Mouse (Mus musculus) liver, embryonic 15.5 days (tissue): ENCODE results near the gene Wfdc12. TPM values are rescaled to one million over a fixed set of nuclear protein-coding genes. Genes with fewer than 3 reads are reported as not detected.

ENCODE experiments used
- ATAC-seq: fragments of 200-750 bp; cut with Nextera tagmentation; 2 replicates; pipeline ENCODE4 v1.8.0; 2017; ENCODE audit warnings: moderate number of reproducible peaks, mild to moderate bottlenecking, moderate library complexity; ENCODE audit not compliant: insufficient read depth
- H3K27ac ChIP-seq: fragments of 300-500 bp; sonication (generic); replicated peaks from 2 replicates; pipeline ENCODE4 v1.5.1; 2015; ENCODE audit warnings: mild to moderate bottlenecking, inconsistent platforms
- H3K27me3 ChIP-seq: fragments of 300-500 bp; sonication (generic); 2 replicates; pipeline ENCODE4 v1.6.1; 2015; ENCODE audit warnings: mild to moderate bottlenecking, inconsistent platforms
- H3K36me3 ChIP-seq: fragments of 300-500 bp; sonication (generic); replicated peaks from 2 replicates; pipeline ENCODE4 v1.6.1; 2015; ENCODE audit warnings: moderate library complexity, mild to moderate bottlenecking, inconsistent platforms
- H3K4me1 ChIP-seq: fragments of 300-500 bp; sonication (generic); replicated peaks from 2 replicates; pipeline ENCODE4 v1.6.1; 2015; ENCODE audit warnings: inconsistent platforms
- H3K4me2 ChIP-seq: fragments of 300-500 bp; sonication (generic); 2 replicates; pipeline ENCODE4 v1.6.1; 2015; ENCODE audit warnings: moderate library complexity, mild to moderate bottlenecking, inconsistent platforms
- H3K4me3 ChIP-seq: fragments of 300-500 bp; sonication (generic); replicated peaks from 2 replicates; pipeline ENCODE4 v1.5.1; 2015; ENCODE audit warnings: mild to moderate bottlenecking, inconsistent platforms
- H3K9ac ChIP-seq: fragments of 300-500 bp; sonication (generic); 2 replicates; pipeline ENCODE4 v1.6.1; 2015; ENCODE audit warnings: moderate library complexity, mild to moderate bottlenecking, inconsistent platforms
- H3K9me3 ChIP-seq: fragments of 300-500 bp; sonication (generic); replicated peaks from 2 replicates; pipeline ENCODE4 v1.6.1; 2016; ENCODE audit warnings: inconsistent platforms
- WGBS: fragments of 180-500 bp; shearing (Covaris S2); methylation state at CpG from one replicate; pipeline ENCODE4 v1.1.7; 2015; ENCODE audit warnings: mixed read lengths; ENCODE audit not compliant: insufficient replicate concordance; 5-methylcytosine and 5-hydroxymethylcytosine counted together
- polyA plus RNA-seq: library from polyadenylated mRNA; unstranded; fragments of >200 nt; fragmentation: Nextera tagmentation; extraction: Ambion mirVana; gene quantifications from 2 replicates; pipeline ENCODE4 v1.2.1, GENCODE M21; 2015

Wfdc12 gene
- polyA plus RNA-seq, 1 experiment from 2014 or later: not detected

GRCm38 (mm10) chr2:164154007-164154406, 36.4 kb downstream of the Wfdc12 start:
- no peaks in the 10 kb centered on the region for H3K4me1 ChIP-seq
- H3K27ac ChIP-seq: no peak overlapping the region
- no peak overlapping the region for H3K9ac ChIP-seq
- no peaks in the 10 kb centered on the region for H3K27me3 ChIP-seq
- peaks cover 28% of the 10 kb centered on the region for H3K36me3 ChIP-seq
- ATAC-seq: no peak
- H3K9me3 ChIP-seq: no peaks in the 10 kb centered on the region
- no peak overlapping the region for H3K4me2 ChIP-seq
- H3K4me3 ChIP-seq: no peak overlapping the region
- WGBS: 84% methylated on average over 10 of the region's 10 CpGs

GRCm38 (mm10) chr2:164152341-164152740, 38.1 kb downstream of the Wfdc12 start:
- ATAC-seq: no peak
- Histone ChIP-seq H3K36me3 (peaks cover 28% of the 10 kb centered on the region), H3K9ac (no peak overlapping the region), H3K4me1 (no peaks in the 10 kb centered on the region), H3K4me2 (no peak overlapping the region), H3K4me3 (no peak overlapping the region), H3K27me3 (no peaks in the 10 kb centered on the region), H3K9me3 (no peaks in the 10 kb centered on the region), H3K27ac (no peak overlapping the region)
- WGBS: 80% methylated on average over 11 of the region's 11 CpGs

- ATAC-seq: no peak
- H3K27ac ChIP-seq: no peak overlapping the region
These were observed 40.2 kb downstream of the Wfdc12 start for GRCm38 (mm10) chr2:164150086-164150760.

GRCm38 (mm10) chr2:164146556-164146955, 43.9 kb downstream of the Wfdc12 start:
- 79% methylated on average over 12 of the region's 12 CpGs for WGBS
- ATAC-seq: no peak
- H3K9ac ChIP-seq: no peak overlapping the region
- peaks cover 10% of the 10 kb centered on the region for H3K36me3 ChIP-seq
- H3K4me1 ChIP-seq: no peaks in the 10 kb centered on the region
- H3K4me3 ChIP-seq: no peak overlapping the region
- no peak overlapping the region for H3K4me2 ChIP-seq
- no peaks in the 10 kb centered on the region for H3K27me3 ChIP-seq
- no peak overlapping the region for H3K27ac ChIP-seq
- H3K9me3 ChIP-seq: no peaks in the 10 kb centered on the region

More at GRCm38 (mm10) chr2:164150086-164150760, 40.2 kb downstream of the Wfdc12 start:
- 71% methylated on average over 14 of the region's 14 CpGs for WGBS
- H3K9ac ChIP-seq: no peak overlapping the region
- no peak overlapping the region for H3K4me2 ChIP-seq
- no peak overlapping the region for H3K4me3 ChIP-seq
- H3K4me1 ChIP-seq: no peaks in the 10 kb centered on the region
- peaks cover 35% of the 10 kb centered on the region for H3K36me3 ChIP-seq
- H3K9me3 ChIP-seq: no peaks in the 10 kb centered on the region
- H3K27me3 ChIP-seq: no peaks in the 10 kb centered on the region

DNA sequence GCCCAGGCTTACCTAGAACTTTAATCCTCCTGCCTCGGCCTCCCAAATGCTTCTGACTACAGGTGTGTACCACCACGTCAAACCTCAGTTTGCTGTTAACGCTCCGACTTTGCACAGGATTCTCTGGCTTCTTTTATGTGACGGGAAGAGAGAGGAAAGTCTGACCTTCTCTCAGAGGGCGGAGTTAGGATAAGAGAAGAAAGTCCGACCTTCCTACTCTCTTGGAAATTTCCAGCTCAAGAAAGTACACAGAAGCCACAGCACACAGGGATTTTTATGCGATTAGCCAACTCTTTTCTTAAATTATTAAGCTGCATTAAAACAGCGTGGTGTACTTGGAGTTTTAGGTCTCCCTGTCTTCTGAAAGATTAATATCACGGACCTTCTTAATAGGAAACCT, 45.9 kb downstream of the Wfdc12 start:
- 77% methylated on average over 10 of the region's 10 CpGs for WGBS
- Histone ChIP-seq H3K36me3 (0 out of 2 replicates have a peak, but pooled peaks cover 11% of the 10 kb centered on the region), H3K9me3 (no peaks in the 10 kb centered on the region), H3K4me1 (no peaks in the 10 kb centered on the region), H3K4me2 (no peak overlapping the region), H3K9ac (no peak overlapping the region), H3K27ac (no peak overlapping the region), H3K4me3 (no peak overlapping the region), H3K27me3 (no peaks in the 10 kb centered on the region)
- no peak for ATAC-seq

- H3K27me3 ChIP-seq: no peaks in the 10 kb centered on the region
- no peak overlapping the region for H3K9ac ChIP-seq
- no peaks in the 10 kb centered on the region for H3K9me3 ChIP-seq
- 0 out of 2 replicates have a peak, but pooled peaks cover 11% of the 10 kb centered on the region for H3K36me3 ChIP-seq
- H3K27ac ChIP-seq: no peak overlapping the region
- no peak for ATAC-seq
- 69% methylated on average over 6 of the region's 6 CpGs for WGBS
- H3K4me3 ChIP-seq: no peak overlapping the region
- H3K4me2 ChIP-seq: no peak overlapping the region
- no peaks in the 10 kb centered on the region for H3K4me1 ChIP-seq
These were observed 46.4 kb downstream of the Wfdc12 start for GRCm38 (mm10) chr2:164144025-164144424.

- H3K9me3 ChIP-seq: no peaks in the 10 kb centered on the region
- no peak overlapping the region for H3K4me2 ChIP-seq
- 0 out of 2 replicates have a peak, but pooled peaks cover 13% of the 10 kb centered on the region for H3K36me3 ChIP-seq
- no peaks in the 10 kb centered on the region for H3K27me3 ChIP-seq
- H3K9ac ChIP-seq: no peak overlapping the region
- WGBS: 68% methylated on average over 10 of the region's 10 CpGs
- no peak for ATAC-seq
- H3K4me3 ChIP-seq: no peak overlapping the region
- H3K4me1 ChIP-seq: no peaks in the 10 kb centered on the region
- H3K27ac ChIP-seq: no peak overlapping the region
These were observed 48.4 kb downstream of the Wfdc12 start for GRCm38 (mm10) chr2:164142021-164142420.

Other genes with a start within 250 kb of the Wfdc12 start
- 91.7 and 96.3 TPM in 2 replicates for gene Ywhab, start 195.6 kb downstream of the Wfdc12 start, polyA plus RNA-seq
- gene Pabpc1l, start 165.2 kb downstream of the Wfdc12 start, polyA plus RNA-seq: 0.32 and 0.54 TPM in 2 replicates
- gene Stk4, start 120.3 kb downstream of the Wfdc12 start, polyA plus RNA-seq: 12.4 and 14.3 TPM in 2 replicates
- gene Tomm34, start 119.4 kb downstream of the Wfdc12 start, polyA plus RNA-seq: 19.1 and 20.9 TPM in 2 replicates
- gene Kcns1, start 19.5 kb downstream of the Wfdc12 start, polyA plus RNA-seq: not detected in 2 replicates
- gene Wfdc5, start 7.9 kb downstream of the Wfdc12 start, polyA plus RNA-seq: not detected in 2 replicates
- gene Wfdc15a, start 9.5 kb upstream of the Wfdc12 start, polyA plus RNA-seq: not detected in 2 replicates
- gene Wfdc15b, start 31.1 kb upstream of the Wfdc12 start, polyA plus RNA-seq: 0.22 TPM in 1 of 2 replicates, not detected in the other
- not detected in 2 replicates for gene Svs2, start 47.9 kb upstream of the Wfdc12 start, polyA plus RNA-seq
- not detected in 2 replicates for gene Svs3b, start 66.0 kb upstream of the Wfdc12 start, polyA plus RNA-seq
- not detected in 2 replicates for gene Svs4, start 87.9 kb upstream of the Wfdc12 start, polyA plus RNA-seq
- not detected in 2 replicates for gene Svs3a, start 98.7 kb upstream of the Wfdc12 start, polyA plus RNA-seq
- not detected in 2 replicates for gene Svs6, start 126.1 kb upstream of the Wfdc12 start, polyA plus RNA-seq
- gene Svs5, start 142.1 kb upstream of the Wfdc12 start, polyA plus RNA-seq: not detected in 2 replicates
- 21.3 and 24.2 TPM in 2 replicates for gene Slpi, start 198.5 kb upstream of the Wfdc12 start, polyA plus RNA-seq
- 0.07 and 0.63 TPM in 2 replicates for gene Rbpjl, start 212.5 kb upstream of the Wfdc12 start, polyA plus RNA-seq
- gene Matn4, start 214.6 kb upstream of the Wfdc12 start, polyA plus RNA-seq: 0.28 and 0.32 TPM in 2 replicates